8 mouse cellular contexts compared by ENCODE assay signal in genomic region chr6:29170063-29170921, GRCm38 (mm10). TPM values are rescaled to one million over a fixed set of nuclear protein-coding genes. Genes with fewer than 3 reads are reported as not detected.
DNase-seq lines count a peak whose midpoint lies in the region; ATAC-seq lines count a peak whose summit lies in the region.

No protein-coding gene starts in this region.

- peak overlapping the region; percentile 55 for H3K4me3 ChIP-seq in embryonic facial prominence, embryonic 12.5 days
- peak overlapping the region; percentile 44 for H3K4me3 ChIP-seq in hindbrain, embryonic 14.5 days (replicated peaks; ENCODE audit: low read length)
- H3K4me3 ChIP-seq in liver, embryonic 11.5 days (ENCODE audit: low read depth, low read length) = peak overlapping the region; percentile 51
- H3K4me3 ChIP-seq in neural tube, embryonic 11.5 days (ENCODE audit: low read depth, low read length) = peak overlapping the region; percentile 44

- H3K36me3 ChIP-seq in embryonic facial prominence, embryonic 12.5 days = no peaks in the 10 kb centered on the region
- H3K36me3 ChIP-seq in hindbrain, embryonic 14.5 days (replicated peaks; ENCODE audit: control insufficient read depth, insufficient read depth) = no peaks in the 10 kb centered on the region
- no peaks in the 10 kb centered on the region for H3K36me3 ChIP-seq in liver, embryonic 11.5 days (ENCODE audit: control insufficient read depth, insufficient read depth, low read length)
- no peaks in the 10 kb centered on the region for H3K36me3 ChIP-seq in neural tube, embryonic 11.5 days (ENCODE audit: control insufficient read depth, insufficient read depth, low read length)

- no peak for DNase-seq in frontal cortex, adult 2 months (ENCODE audit: extremely low spot score in 1 of 2, low spot score in 1 of 2)
- DNase-seq in ZHBTc4 (ENCODE audit: low read depth, low spot score) = peak; percentile 85
- DNase-seq in hindbrain, embryonic 14.5 days (ENCODE audit: low spot score) = no peak
- peak; percentile 55 for DNase-seq in liver, embryonic 11.5 days (ENCODE audit: low spot score)
- DNase-seq in neural tube, embryonic 11.5 days (ENCODE audit: low spot score) = peak; percentile 63
- DNase-seq in thymus, postnatal 36 days = peak; percentile 69 to 73

- under 1% methylated on average over 63 of the region's 63 CpGs for WGBS in embryonic facial prominence, embryonic 12.5 days
- WGBS in hindbrain, embryonic 14.5 days = 1% methylated on average over 61 of the region's 63 CpGs
- 1% methylated on average over 63 of the region's 63 CpGs for WGBS in liver, embryonic 11.5 days
- WGBS in neural tube, embryonic 11.5 days = under 1% methylated on average over 56 of the region's 63 CpGs

- H3K9ac ChIP-seq in embryonic facial prominence, embryonic 12.5 days = peak overlapping the region; percentile 63
- peak overlapping the region; percentile 69 for H3K9ac ChIP-seq in hindbrain, embryonic 14.5 days
- peak overlapping the region; percentile 39 for H3K9ac ChIP-seq in liver, embryonic 11.5 days (ENCODE audit: low read depth, low read length)
- peak overlapping the region; percentile 57 for H3K9ac ChIP-seq in neural tube, embryonic 11.5 days (ENCODE audit: low read length)

- peak overlapping the region; percentile 99 for H3K4me2 ChIP-seq in embryonic facial prominence, embryonic 12.5 days (replicated peaks)
- peak overlapping the region; percentile 99 for H3K4me2 ChIP-seq in hindbrain, embryonic 14.5 days (replicated peaks)
- peak overlapping the region; percentile 88 for H3K4me2 ChIP-seq in liver, embryonic 11.5 days
- peak overlapping the region; percentile 91 for H3K4me2 ChIP-seq in neural tube, embryonic 11.5 days (ENCODE audit: low read depth)

- peak; percentile 56 for ATAC-seq in frontal cortex, adult (ENCODE audit: low TSS enrichment)
- ATAC-seq in embryonic facial prominence, embryonic 12.5 days (ENCODE audit: insufficient number of reproducible peaks, insufficient read depth, low FRiP score, low TSS enrichment) = peak; percentile 57; the same call in 1 of the 2 replicates
- peak; percentile 45 for ATAC-seq in hindbrain, embryonic 14.5 days (ENCODE audit: low FRiP score)
- ATAC-seq in liver, embryonic 11.5 days (replicated peaks; ENCODE audit: low FRiP score) = peak; percentile 27; the same call in 1 of the 2 replicates
- ATAC-seq in neural tube, embryonic 11.5 days (ENCODE audit: insufficient read depth, low FRiP score, low TSS enrichment) = peak; percentile 60; the same call in 1 of the 2 replicates

- peaks cover 15% of the 10 kb centered on the region for H3K4me1 ChIP-seq in embryonic facial prominence, embryonic 12.5 days
- peaks cover 8% of the 10 kb centered on the region for H3K4me1 ChIP-seq in hindbrain, embryonic 14.5 days (replicated peaks; ENCODE audit: control insufficient read depth, insufficient read depth, low read length)
- H3K4me1 ChIP-seq in liver, embryonic 11.5 days (replicated peaks; ENCODE audit: control insufficient read depth, insufficient read depth, low read length) = peaks cover 6% of the 10 kb centered on the region; the same call in 1 of the 2 replicates
- peaks cover 8% of the 10 kb centered on the region; the same call in 1 of the 2 replicates for H3K4me1 ChIP-seq in neural tube, embryonic 11.5 days (ENCODE audit: control insufficient read depth, insufficient read depth, low read length)

- peaks cover 72% of the 10 kb centered on the region for H3K27me3 ChIP-seq in embryonic facial prominence, embryonic 12.5 days
- peaks cover 57% of the 10 kb centered on the region for H3K27me3 ChIP-seq in hindbrain, embryonic 14.5 days (ENCODE audit: control insufficient read depth, insufficient read depth, low read length)
- peaks cover 78% of the 10 kb centered on the region for H3K27me3 ChIP-seq in liver, embryonic 11.5 days (replicated peaks; ENCODE audit: control insufficient read depth, insufficient read depth, low read length)
- peaks cover 40% of the 10 kb centered on the region for H3K27me3 ChIP-seq in neural tube, embryonic 11.5 days (ENCODE audit: control insufficient read depth, insufficient read depth, low read length)

- H3K9me3 ChIP-seq in embryonic facial prominence, embryonic 12.5 days = no peaks in the 10 kb centered on the region
- H3K9me3 ChIP-seq in hindbrain, embryonic 14.5 days (ENCODE audit: control insufficient read depth, low read length) = no peaks in the 10 kb centered on the region
- H3K9me3 ChIP-seq in liver, embryonic 11.5 days (ENCODE audit: control insufficient read depth, low read length) = no peaks in the 10 kb centered on the region
- no peaks in the 10 kb centered on the region for H3K9me3 ChIP-seq in neural tube, embryonic 11.5 days (ENCODE audit: control insufficient read depth, low read length)

- H3K27ac ChIP-seq in embryonic facial prominence, embryonic 12.5 days = no peak overlapping the region
- H3K27ac ChIP-seq in hindbrain, embryonic 14.5 days = no peak overlapping the region
- no peak overlapping the region for H3K27ac ChIP-seq in liver, embryonic 11.5 days (ENCODE audit: low read depth, low read length)
- no peak overlapping the region for H3K27ac ChIP-seq in neural tube, embryonic 11.5 days (ENCODE audit: low read depth, low read length)

RNA-seq across cellular contexts. Expression of gene Rbm28, which starts 5.5 kb away (rescaled TPM):
- polyA plus RNA-seq in frontal cortex, adult 2 months (2012; rRNA removed) = 57.3 and 58.3 TPM in 2 replicates
- polyA plus RNA-seq in embryonic facial prominence, embryonic 12.5 days (2016; fragmentation: Nextera tagmentation; extraction: Ambion mirVana) = 54.9 and 57.4 TPM in 2 replicates
- 42.7 and 43.0 TPM in 2 replicates for polyA plus RNA-seq in hindbrain, embryonic 14.5 days (2014; fragmentation: Nextera tagmentation; extraction: Ambion mirVana)
- polyA plus RNA-seq in liver, embryonic 11.5 days (2014; fragmentation: Nextera tagmentation; extraction: Ambion mirVana) = 48.4 and 54.6 TPM in 2 replicates
- 70.7 and 71.3 TPM in 2 replicates for polyA plus RNA-seq in neural tube, embryonic 11.5 days (2014; fragmentation: Nextera tagmentation; extraction: Ambion mirVana)

RNA-seq across cellular contexts. Expression of gene Prrt4, which starts 9.1 kb away (rescaled TPM):
- 3.7 and 4.3 TPM in 2 replicates for polyA plus RNA-seq in frontal cortex, adult 2 months (2012; rRNA removed)
- 1.5 and 1.8 TPM in 2 replicates for polyA plus RNA-seq in embryonic facial prominence, embryonic 12.5 days (2016; fragmentation: Nextera tagmentation; extraction: Ambion mirVana)
- 10.0 and 11.0 TPM in 2 replicates for polyA plus RNA-seq in hindbrain, embryonic 14.5 days (2014; fragmentation: Nextera tagmentation; extraction: Ambion mirVana)
- 0.34 and 0.55 TPM in 2 replicates for polyA plus RNA-seq in liver, embryonic 11.5 days (2014; fragmentation: Nextera tagmentation; extraction: Ambion mirVana)
- polyA plus RNA-seq in neural tube, embryonic 11.5 days (2014; fragmentation: Nextera tagmentation; extraction: Ambion mirVana) = 1.2 and 1.4 TPM in 2 replicates

RNA-seq across cellular contexts. Expression of gene Impdh1, which starts 45.9 kb away (rescaled TPM):
- polyA plus RNA-seq in frontal cortex, adult 2 months (2012; rRNA removed) = 58.2 and 64.1 TPM in 2 replicates
- 34.6 and 38.1 TPM in 2 replicates for polyA plus RNA-seq in embryonic facial prominence, embryonic 12.5 days (2016; fragmentation: Nextera tagmentation; extraction: Ambion mirVana)
- 60.8 and 65.0 TPM in 2 replicates for polyA plus RNA-seq in hindbrain, embryonic 14.5 days (2014; fragmentation: Nextera tagmentation; extraction: Ambion mirVana)
- polyA plus RNA-seq in liver, embryonic 11.5 days (2014; fragmentation: Nextera tagmentation; extraction: Ambion mirVana) = 26.5 and 26.7 TPM in 2 replicates
- polyA plus RNA-seq in neural tube, embryonic 11.5 days (2014; fragmentation: Nextera tagmentation; extraction: Ambion mirVana) = 50.7 and 56.5 TPM in 2 replicates

Comparison
In these comparisons a context has a peak if more than half of its experiments do, and no peak if none do; other contexts are left out.
1. DNase-seq: peak in ZHBTc4 (single experiment), liver, embryonic 11.5 days (single experiment), neural tube, embryonic 11.5 days (single experiment) and thymus, postnatal 36 days (2 of 2); none in frontal cortex, adult 2 months (0 of 2) and hindbrain, embryonic 14.5 days (single experiment).
2. Peak in every context shown above with its lines, with median percentiles within 50 percentile points of each other: ATAC-seq, H3K4me2 ChIP-seq, H3K4me3 ChIP-seq and H3K9ac ChIP-seq.